Mouse (Mus musculus) Muller cell, postnatal 12 days (primary cell): Measurements from ENCODE around the gene Mrps27.
A peak's percentile ranks its signal among the peaks of the same experiment; 100 is the strongest.
"Not testable (repeated sequence)": the region's sequence is repeated elsewhere in the genome, so short reads cannot be mapped to it uniquely, and the experiment has no call there.

ENCODE experiments used
- DNase-seq: peaks from one replicate; pipeline ENCODE4 v3.0.0-alpha.2; 2015; ENCODE audit errors: inconsistent ontology term

Gene Mrps27

GRCm38 (mm10) chr13:99344599-99345575 lies at the start of gene Mrps27, which contains the start of gene Ptcd2:
TSS of gene Mrps27 (plus strand) at chr13:99344786.
TSS of gene Ptcd2 (minus strand) at chr13:99344705.
- DNase-seq = peak; percentile 99

DNA sequence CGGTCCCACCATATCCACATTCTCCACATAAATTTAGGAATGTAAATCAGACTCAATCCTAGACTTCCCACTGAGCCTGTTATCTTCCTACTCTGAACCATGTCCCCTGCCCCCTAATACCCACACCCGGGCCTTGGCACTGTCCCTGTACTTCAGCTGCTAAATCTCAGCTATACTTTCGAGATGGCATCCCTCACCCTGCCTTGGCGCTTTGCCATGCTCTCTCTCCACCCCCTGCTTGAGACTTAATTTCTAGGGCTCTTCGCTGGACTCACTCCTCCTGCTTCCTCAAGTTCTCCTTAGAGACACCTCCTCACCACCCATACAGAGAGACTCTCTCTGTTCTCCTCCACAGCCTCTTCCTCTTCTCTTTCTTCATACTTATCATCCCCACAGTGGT lies 44.7 kb upstream of the Mrps27 start:
- DNase-seq = no peak

GRCm38 (mm10) chr13:99303846-99304245 lies 40.7 kb upstream of the Mrps27 start:
- no peak for DNase-seq

- no peak for DNase-seq
These were observed 40.2 kb upstream of the Mrps27 start for GRCm38 (mm10) chr13:99304365-99304764.

DNA sequence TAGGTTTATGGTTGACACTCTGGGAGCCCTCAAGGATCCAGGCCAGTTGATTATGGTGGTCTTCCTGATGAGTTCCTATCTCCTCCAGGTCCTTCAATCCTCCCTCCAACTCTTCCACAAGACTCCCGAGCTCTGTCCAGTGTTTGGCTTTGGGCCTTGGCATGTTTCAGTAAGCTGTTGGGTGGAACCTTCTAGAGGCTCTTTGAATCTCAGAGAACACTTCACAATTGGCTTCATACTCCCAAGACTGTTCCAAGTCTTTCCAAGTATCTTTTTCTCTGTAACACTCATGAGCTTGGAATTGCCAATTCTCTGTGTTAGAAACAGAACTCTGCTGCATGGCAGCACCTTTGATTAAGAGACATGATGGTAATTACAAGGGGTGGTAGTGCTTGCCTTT lies 39.4 kb upstream of the Mrps27 start:
- DNase-seq = no peak

- no peak for DNase-seq
These were observed 38.4 kb upstream of the Mrps27 start for GRCm38 (mm10) chr13:99306164-99306563.

DNA sequence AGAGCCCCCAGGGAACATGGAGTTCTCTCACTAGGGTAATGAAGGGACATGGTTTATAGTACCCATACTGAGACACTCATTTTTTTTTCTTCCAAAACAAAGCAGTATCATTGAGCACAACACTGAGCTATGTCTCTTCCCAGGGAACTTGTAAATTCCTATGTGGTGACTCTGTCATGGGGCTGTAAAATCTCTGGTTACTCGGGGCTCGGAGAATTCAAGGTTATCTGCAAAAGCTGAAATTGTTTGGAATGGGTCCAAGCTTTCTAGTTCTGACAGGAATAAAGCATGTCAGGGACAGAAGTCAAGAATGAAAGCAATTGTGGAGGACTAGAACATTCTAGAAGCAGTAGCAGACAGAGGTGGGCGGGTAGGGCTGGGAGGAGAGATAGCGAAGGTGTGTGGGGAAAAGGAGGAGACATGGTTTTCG lies 36.6 kb upstream of the Mrps27 start:
- peak; percentile 79 for DNase-seq

- no peak for DNase-seq
These were observed 36.2 kb upstream of the Mrps27 start for GRCm38 (mm10) chr13:99308393-99308792.

DNA sequence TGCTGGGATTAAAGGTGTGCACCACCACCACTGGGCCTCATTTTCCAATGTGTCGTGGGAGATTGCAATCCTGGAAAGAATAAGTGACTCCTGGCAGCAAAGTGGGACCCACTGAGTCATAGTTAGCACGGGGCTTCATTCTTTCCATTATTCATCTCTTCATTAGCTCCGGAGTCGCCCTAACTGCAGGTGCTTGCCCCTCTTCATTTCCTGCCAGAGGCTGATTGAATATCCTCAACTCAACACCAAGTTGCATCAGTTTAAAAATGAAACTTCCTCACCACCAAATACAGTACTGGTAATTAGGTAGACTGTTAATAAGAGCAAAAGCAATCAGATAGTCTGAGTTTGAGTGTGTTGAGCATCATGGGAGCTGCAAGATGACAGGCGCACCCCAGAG lies 30.5 kb upstream of the Mrps27 start:
- no peak for DNase-seq

DNA sequence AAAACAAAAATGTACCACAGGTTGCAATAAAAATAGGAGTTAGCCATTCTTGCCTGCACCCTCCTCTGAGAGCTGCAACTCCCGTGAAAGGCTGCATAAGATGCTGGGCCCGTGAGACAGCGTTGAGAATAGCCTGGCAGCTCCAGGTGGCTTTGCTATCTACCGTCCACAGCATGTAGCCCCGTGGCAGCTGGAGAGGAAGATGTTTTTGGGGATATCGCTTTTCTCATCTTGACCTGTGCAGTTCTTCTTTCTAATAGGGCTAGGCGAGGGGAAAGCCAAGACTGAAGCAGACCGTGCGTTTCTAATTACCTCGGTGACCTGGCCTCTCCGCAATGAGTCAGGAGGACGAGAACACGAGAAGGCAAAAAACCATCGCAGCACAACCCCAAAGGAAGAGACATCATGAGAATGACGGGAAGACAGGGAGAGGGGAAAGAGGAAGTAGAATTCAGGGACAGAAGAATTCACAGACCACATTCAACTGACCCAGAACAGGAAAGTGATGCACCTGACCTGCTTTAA lies 29.9 kb upstream of the Mrps27 start:
- DNase-seq = no peak

DNA sequence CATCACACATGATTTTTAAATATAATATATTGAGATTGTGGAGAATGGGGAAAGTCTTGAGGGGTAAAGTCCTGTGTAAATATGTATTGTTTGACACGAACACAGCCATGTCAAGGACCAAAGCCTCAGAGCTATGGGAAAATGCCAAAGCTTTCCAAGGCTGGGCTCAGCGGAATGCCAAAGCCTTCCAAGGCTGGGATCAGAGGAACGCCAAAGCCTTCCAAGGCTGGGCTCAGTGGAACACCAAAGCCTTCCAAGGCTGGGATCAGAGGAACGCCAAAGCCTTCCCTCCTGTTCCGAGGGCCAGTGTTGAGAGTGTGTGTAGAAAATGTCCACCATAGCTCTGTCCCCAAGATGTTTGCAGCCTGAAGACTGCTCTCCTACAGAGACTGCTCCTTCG lies 28.2 kb upstream of the Mrps27 start:
- no peak for DNase-seq

GRCm38 (mm10) chr13:99317058-99317457 lies 27.5 kb upstream of the Mrps27 start:
- peak; percentile 20 for DNase-seq

- DNase-seq = no peak
These were observed 24.1 kb upstream of the Mrps27 start for GRCm38 (mm10) chr13:99320453-99320852.

GRCm38 (mm10) chr13:99322915-99323314 lies 21.7 kb upstream of the Mrps27 start:
- not testable (repeated sequence) for DNase-seq

DNA sequence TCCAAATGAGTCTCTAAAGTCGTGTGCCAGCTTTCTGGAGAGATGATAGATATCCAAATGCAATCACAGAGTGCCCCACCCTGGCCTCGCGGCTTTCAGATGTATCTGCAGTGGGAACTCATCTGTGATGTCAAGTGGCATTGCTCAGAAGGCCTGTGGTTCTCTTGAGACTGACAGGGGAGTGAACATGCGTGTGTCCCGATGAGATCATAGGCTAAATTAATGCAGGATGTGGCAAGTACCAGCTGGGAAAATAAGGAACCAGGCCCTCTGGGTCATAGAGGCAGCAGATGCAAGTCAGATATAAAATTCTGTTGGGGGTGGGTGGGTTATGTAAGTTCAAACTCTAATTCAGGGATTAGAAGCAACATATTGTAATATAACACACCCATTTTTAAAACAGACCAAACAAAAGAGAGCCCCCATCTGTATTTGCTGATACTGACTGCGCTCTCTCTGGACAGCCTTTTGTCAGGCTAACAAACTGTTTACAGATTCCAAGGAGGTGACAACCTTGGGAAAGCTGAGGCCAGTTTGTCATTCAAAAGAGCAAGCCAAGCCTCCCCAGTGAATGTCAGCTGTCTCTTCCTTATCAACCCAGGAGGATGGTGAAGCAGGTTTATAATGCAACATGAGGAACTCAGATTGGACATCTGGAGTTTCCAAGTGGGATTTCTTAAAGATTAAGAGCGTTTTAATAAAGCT lies 20.8 kb upstream of the Mrps27 start:
- DNase-seq = no peak

DNA sequence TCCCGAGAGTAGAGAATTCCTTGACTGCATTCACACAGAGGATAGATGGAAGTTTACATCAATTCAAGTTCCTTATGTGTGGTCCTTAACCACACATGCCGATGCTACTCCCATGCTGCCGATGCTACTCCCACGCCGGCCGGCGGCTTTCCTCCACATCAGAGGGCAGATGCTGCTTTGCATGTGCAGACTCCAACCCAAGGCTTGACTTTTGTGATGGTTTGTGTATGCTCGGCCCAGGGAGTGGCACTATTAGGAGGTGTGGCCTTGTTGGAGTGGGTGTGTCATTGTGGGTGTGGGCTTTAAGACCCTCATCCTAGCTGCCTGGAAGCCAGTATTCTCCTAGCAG lies 20.3 kb upstream of the Mrps27 start:
- DNase-seq = not testable (repeated sequence)

GRCm38 (mm10) chr13:99331255-99331654 lies 13.3 kb upstream of the Mrps27 start:
- no peak for DNase-seq

- DNase-seq = no peak
These were observed 7.1 kb upstream of the Mrps27 start for GRCm38 (mm10) chr13:99337510-99337909.

DNA sequence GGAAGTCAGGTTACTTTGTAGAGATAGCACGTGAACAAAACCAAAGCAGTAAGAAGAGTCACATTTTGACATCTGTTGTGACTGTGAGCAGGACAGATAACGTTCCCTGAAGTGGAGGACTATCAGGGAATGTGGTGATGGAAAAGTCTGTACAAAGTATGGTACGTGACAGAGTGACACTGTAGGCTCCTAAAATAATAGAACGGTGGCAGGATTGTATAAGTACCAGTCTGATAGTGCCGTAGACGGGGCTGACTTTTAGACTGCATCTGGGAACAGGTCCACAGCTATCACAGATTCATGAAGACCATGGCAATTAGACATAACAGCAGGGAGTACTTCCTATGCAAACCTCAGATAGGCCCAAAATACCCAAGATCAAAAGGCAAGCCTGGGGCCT lies 3.1 kb upstream of the Mrps27 start:
- no peak for DNase-seq

GRCm38 (mm10) chr13:99343876-99344598 lies 549 bp upstream of the Mrps27 start:
- no peak for DNase-seq

DNA sequence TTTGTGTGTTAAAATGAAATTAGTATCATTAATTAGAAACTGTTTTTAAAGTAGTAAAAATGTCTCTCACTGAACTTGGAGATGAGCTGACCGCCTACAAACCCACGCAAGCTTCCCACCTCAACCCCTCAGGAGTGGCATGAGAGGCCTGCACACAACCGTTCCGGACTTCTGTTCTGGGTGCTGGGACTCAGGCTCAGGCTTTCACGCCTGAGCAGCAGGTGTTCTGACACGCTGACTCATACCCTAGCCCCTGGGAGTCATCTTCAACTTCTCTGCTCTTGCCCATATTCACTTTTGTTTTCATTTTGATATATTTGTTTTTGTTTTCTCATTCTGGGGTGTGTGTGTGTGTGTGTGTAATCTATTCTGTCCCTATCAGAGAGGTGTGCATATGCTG lies 5.4 kb downstream of the Mrps27 start:
- no peak for DNase-seq

DNA sequence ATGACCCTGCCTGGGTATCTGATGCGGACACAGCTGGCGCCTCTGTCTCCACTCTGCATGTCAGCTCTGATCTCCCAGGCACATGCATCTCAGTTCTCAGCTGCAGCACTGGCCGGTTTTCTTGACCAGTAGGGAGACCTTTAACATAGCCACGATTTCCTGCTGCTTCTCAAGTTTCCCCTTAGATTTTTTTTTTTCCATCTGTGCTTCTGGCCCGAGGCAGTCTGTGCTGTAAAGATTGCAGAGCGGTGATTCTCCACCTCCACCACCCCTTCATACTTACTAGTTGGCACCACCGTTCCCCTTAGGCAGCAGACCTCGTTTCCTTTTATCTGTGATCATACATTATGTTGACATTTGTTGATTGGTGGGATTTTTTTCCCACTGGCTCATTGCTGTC lies 6.6 kb downstream of the Mrps27 start:
- DNase-seq = no peak
